Mouse (Mus musculus): ENCODE measurements at regions not wholly inside any gene's neighbourhood (a gene's known extent, or its start where the extent isn't known, plus 50 kb on each side); places are given as distances from the start of the nearest gene placed in this dataset.
"Not testable (repeated sequence)": the region's sequence is repeated elsewhere in the genome, so short reads cannot be mapped to it uniquely, and the experiment has no call there.

GRCm38 (mm10) chr13:46018903-46019430, 54.2 kb upstream of the Atxn1 start:
- Histone ChIP-seq H3K9ac (ENCODE audit: low read length) (no peak overlapping the region), H3K27me3 (replicated peaks; ENCODE audit: control insufficient read depth, insufficient read depth, low read length) (no peaks in the 10 kb centered on the region), H3K36me3 (ENCODE audit: control insufficient read depth, insufficient read depth, low read length) (no peaks in the 10 kb centered on the region), H3K4me1 (replicated peaks; ENCODE audit: control insufficient read depth, insufficient read depth, low read length) (peaks cover 7% of the 10 kb centered on the region; the same call in 1 of the 2 replicates), H3K4me3 (ENCODE audit: low read depth, low read length) (no peak overlapping the region), H3K9me3 (ENCODE audit: control insufficient read depth, low read length) (no peaks in the 10 kb centered on the region), H3K4me2 (ENCODE audit: low read length) (no peak overlapping the region), H3K27ac (ENCODE audit: low read depth) (no peak overlapping the region)
- no peak for DNase-seq (ENCODE audit: low spot score)
- ATAC-seq (replicated peaks; ENCODE audit: low FRiP score, low TSS enrichment, low read depth) = no peak
- 52% methylated on average over 13 of the region's 13 CpGs for WGBS

DNA sequence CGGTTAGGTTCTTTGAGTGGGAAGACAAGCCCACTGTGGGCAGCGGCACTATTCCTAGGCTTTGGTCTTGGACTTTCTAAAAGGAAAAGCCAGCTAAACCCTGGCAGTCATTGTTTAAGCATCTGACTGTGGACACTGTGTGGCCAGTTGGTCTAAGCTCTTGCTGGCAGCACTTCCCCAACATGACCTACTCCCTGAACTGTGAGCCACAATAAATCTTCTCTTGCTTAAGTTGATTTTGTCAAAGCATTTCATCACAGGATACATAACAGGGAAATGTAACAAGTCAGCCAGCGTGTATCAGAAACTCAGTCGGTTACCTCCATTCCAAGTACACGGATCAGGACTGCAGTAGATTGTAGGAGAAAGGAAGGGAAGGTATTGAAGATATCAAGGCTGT, 52.9 kb upstream of the Atxn1 start:
- H3K27ac ChIP-seq (ENCODE audit: low read depth) = no peak overlapping the region
- no peak overlapping the region for H3K9ac ChIP-seq (ENCODE audit: low read length)
- 92% methylated on average over 5 of the region's 5 CpGs for WGBS
- H3K4me1 ChIP-seq (replicated peaks; ENCODE audit: control insufficient read depth, insufficient read depth, low read length) = peaks cover 7% of the 10 kb centered on the region; the same call in 1 of the 2 replicates
- H3K9me3 ChIP-seq (ENCODE audit: control insufficient read depth, low read length) = no peaks in the 10 kb centered on the region
- no peak overlapping the region for H3K4me3 ChIP-seq (ENCODE audit: low read depth, low read length)
- H3K27me3 ChIP-seq (replicated peaks; ENCODE audit: control insufficient read depth, insufficient read depth, low read length) = no peaks in the 10 kb centered on the region
- ATAC-seq (replicated peaks; ENCODE audit: low FRiP score, low TSS enrichment, low read depth) = no peak
- no peak overlapping the region for H3K4me2 ChIP-seq (ENCODE audit: low read length)
- no peaks in the 10 kb centered on the region for H3K36me3 ChIP-seq (ENCODE audit: control insufficient read depth, insufficient read depth, low read length)
- no peak for DNase-seq (ENCODE audit: low spot score)

GRCm38 (mm10) chr13:46017011-46017410, 52.2 kb upstream of the Atxn1 start:
- not testable (repeated sequence) for H3K27me3 ChIP-seq (replicated peaks; ENCODE audit: control insufficient read depth, insufficient read depth, low read length); H3K36me3 ChIP-seq (ENCODE audit: control insufficient read depth, insufficient read depth, low read length); DNase-seq (ENCODE audit: low spot score); H3K4me1 ChIP-seq (replicated peaks; ENCODE audit: control insufficient read depth, insufficient read depth, low read length); ATAC-seq (replicated peaks; ENCODE audit: low FRiP score, low TSS enrichment, low read depth); H3K4me2 ChIP-seq (ENCODE audit: low read length); H3K27ac ChIP-seq (ENCODE audit: low read depth); H3K4me3 ChIP-seq (ENCODE audit: low read depth, low read length); H3K9ac ChIP-seq (ENCODE audit: low read length); H3K9me3 ChIP-seq (ENCODE audit: control insufficient read depth, low read length)
- 69% methylated on average over 2 of the region's 2 CpGs for WGBS

GRCm38 (mm10) chr13:46015231-46015630, 50.4 kb upstream of the Atxn1 start:
- Histone ChIP-seq H3K9me3 (ENCODE audit: control insufficient read depth, low read length) (no peaks in the 10 kb centered on the region), H3K9ac (ENCODE audit: low read length) (no peak overlapping the region), H3K36me3 (ENCODE audit: control insufficient read depth, insufficient read depth, low read length) (no peaks in the 10 kb centered on the region), H3K4me3 (ENCODE audit: low read depth, low read length) (no peak overlapping the region), H3K4me1 (replicated peaks; ENCODE audit: control insufficient read depth, insufficient read depth, low read length) (peaks cover 7% of the 10 kb centered on the region; the same call in 1 of the 2 replicates), H3K4me2 (ENCODE audit: low read length) (no peak overlapping the region), H3K27ac (ENCODE audit: low read depth) (no peak overlapping the region), H3K27me3 (replicated peaks; ENCODE audit: control insufficient read depth, insufficient read depth, low read length) (no peaks in the 10 kb centered on the region)
- DNase-seq (ENCODE audit: low spot score) (no peak), ATAC-seq (replicated peaks; ENCODE audit: low FRiP score, low TSS enrichment, low read depth) (no peak)
- 87% methylated on average over 7 of the region's 7 CpGs for WGBS

- no peaks in the 10 kb centered on the region; the same call in 1 of the 2 replicates for H3K27me3 ChIP-seq (replicated peaks; ENCODE audit: control insufficient read depth, insufficient read depth, low read length)
- no peak for ATAC-seq (replicated peaks; ENCODE audit: low FRiP score, low TSS enrichment, low read depth)
- H3K27ac ChIP-seq (ENCODE audit: low read depth) = no peak overlapping the region
- 82% methylated on average over 2 of the region's 2 CpGs for WGBS
- no peak overlapping the region for H3K9ac ChIP-seq (ENCODE audit: low read length)
- no peak overlapping the region for H3K4me3 ChIP-seq (ENCODE audit: low read depth, low read length)
- no peaks in the 10 kb centered on the region for H3K36me3 ChIP-seq (ENCODE audit: control insufficient read depth, insufficient read depth, low read length)
- no peak overlapping the region for H3K4me2 ChIP-seq (ENCODE audit: low read length)
- H3K9me3 ChIP-seq (ENCODE audit: control insufficient read depth, low read length) = no peaks in the 10 kb centered on the region
- DNase-seq (ENCODE audit: low spot score) = no peak
- H3K4me1 ChIP-seq (replicated peaks; ENCODE audit: control insufficient read depth, insufficient read depth, low read length) = peaks cover 2% of the 10 kb centered on the region; the same call in 1 of the 2 replicates
Observed at GRCm38 (mm10) chr13:46014637-46015036, 49.8 kb upstream of the Atxn1 start.
